Mouse (Mus musculus) bone marrow macrophage, adult 2 months (primary cell): ENCODE results near the gene Rnf225.

Source experiments
- CTCF ChIP-seq: IDR thresholded peaks from 2 replicates; pipeline ENCODE4 v1.5.1; 2012; ENCODE audit warnings: low read depth, mild to moderate bottlenecking, low read length, moderate library complexity
- POLR2A ChIP-seq: IDR thresholded peaks from 2 replicates; pipeline ENCODE4 v1.6.1; 2012; ENCODE audit warnings: mild to moderate bottlenecking, low read depth, low read length, borderline replicate concordance

DNA sequence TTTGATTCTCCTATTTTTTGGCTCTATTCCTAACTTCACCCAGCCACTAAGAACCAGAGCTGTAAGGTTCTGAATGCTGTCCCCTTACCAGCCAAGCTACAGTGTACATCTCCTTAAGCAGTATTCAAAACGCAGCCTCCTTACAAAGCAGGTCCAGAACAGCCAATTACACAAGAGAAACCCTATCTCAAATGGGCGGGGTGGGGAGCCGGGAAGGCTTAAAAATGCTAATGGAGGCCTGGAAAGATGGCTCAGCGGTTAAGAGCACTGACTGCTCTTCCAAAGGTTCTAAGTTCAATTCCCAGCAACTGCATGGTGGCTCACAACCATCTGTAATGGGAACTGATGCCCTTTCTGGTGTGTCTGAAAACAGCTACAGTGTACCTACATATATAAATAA, 32.5 kb downstream of the Rnf225 start:
- TF ChIP-seq CTCF, result no peak
- no peak for TF ChIP-seq POLR2A
